Mouse (Mus musculus): Measurements from ENCODE around the gene Actr10.

Gene Actr10

GRCm38 (mm10) chr12:70937571-70938384 lies at the start of gene Actr10:
Actr10 (plus strand) TSS chr12:70937857.
- peak; percentile 93 for DNase-seq (ENCODE audit: low read depth, low spot score)

- no peak for DNase-seq (ENCODE audit: low read depth, low spot score)
Measured at GRCm38 (mm10) chr12:70890405-70890804, 47.3 kb upstream of the Actr10 start.

GRCm38 (mm10) chr12:70890874-70891470 lies 46.7 kb upstream of the Actr10 start:
- no peak for DNase-seq (ENCODE audit: low read depth, low spot score)

- DNase-seq (ENCODE audit: low read depth, low spot score), result no peak
Measured at GRCm38 (mm10) chr12:70895275-70895674, 42.4 kb upstream of the Actr10 start.

- no peak for DNase-seq (ENCODE audit: low read depth, low spot score)
Measured at GRCm38 (mm10) chr12:70896068-70896467, 41.6 kb upstream of the Actr10 start.

GRCm38 (mm10) chr12:70897434-70897833 lies 40.2 kb upstream of the Actr10 start:
- no peak for DNase-seq (ENCODE audit: low read depth, low spot score)

- no peak for DNase-seq (ENCODE audit: low read depth, low spot score)
Measured at GRCm38 (mm10) chr12:70898450-70898849, 39.2 kb upstream of the Actr10 start.

GRCm38 (mm10) chr12:70904471-70904870 lies 33.2 kb upstream of the Actr10 start:
- no peak for DNase-seq (ENCODE audit: low read depth, low spot score)

- DNase-seq (ENCODE audit: low read depth, low spot score), result no peak
Measured at GRCm38 (mm10) chr12:70906867-70907266, 30.8 kb upstream of the Actr10 start.

- DNase-seq (ENCODE audit: low read depth, low spot score), result no peak
Measured at GRCm38 (mm10) chr12:70907651-70908050, 30.0 kb upstream of the Actr10 start.

GRCm38 (mm10) chr12:70908076-70908475 lies 29.6 kb upstream of the Actr10 start:
- no peak for DNase-seq (ENCODE audit: low read depth, low spot score)

GRCm38 (mm10) chr12:70910241-70910720 lies 27.4 kb upstream of the Actr10 start:
- DNase-seq (ENCODE audit: low read depth, low spot score), result peak; percentile 71

- DNase-seq (ENCODE audit: low read depth, low spot score), result peak; percentile 67
Measured at GRCm38 (mm10) chr12:70911029-70911428, 26.6 kb upstream of the Actr10 start.

- DNase-seq (ENCODE audit: low read depth, low spot score), result no peak
Measured at GRCm38 (mm10) chr12:70911676-70912379, 25.8 kb upstream of the Actr10 start.

GRCm38 (mm10) chr12:70913429-70913828 lies 24.2 kb upstream of the Actr10 start:
- DNase-seq (ENCODE audit: low read depth, low spot score), result peak; percentile 84

- peak; percentile 65 for DNase-seq (ENCODE audit: low read depth, low spot score)
Measured at GRCm38 (mm10) chr12:70914387-70914786, 23.3 kb upstream of the Actr10 start.

- no peak for DNase-seq (ENCODE audit: low read depth, low spot score)
Measured at GRCm38 (mm10) chr12:70929781-70930180, 7.9 kb upstream of the Actr10 start.

GRCm38 (mm10) chr12:70937150-70937549 lies 507 bp upstream of the Actr10 start:
- no peak for DNase-seq (ENCODE audit: low read depth, low spot score)

GRCm38 (mm10) chr12:70940806-70941205 lies 3.1 kb downstream of the Actr10 start:
- peak; percentile 79 for DNase-seq (ENCODE audit: low read depth, low spot score)

GRCm38 (mm10) chr12:70944181-70944580 lies 6.5 kb downstream of the Actr10 start:
- DNase-seq (ENCODE audit: low read depth, low spot score), result no peak

GRCm38 (mm10) chr12:70946585-70947256 lies 9.1 kb downstream of the Actr10 start:
- peak; percentile 54 for DNase-seq (ENCODE audit: low read depth, low spot score)

GRCm38 (mm10) chr12:70958640-70959039 lies 21.0 kb downstream of the Actr10 start:
- DNase-seq (ENCODE audit: low read depth, low spot score), result no peak
